Mouse (Mus musculus): ENCODE data around the gene Ermard. TPM values are rescaled to one million over a fixed set of nuclear protein-coding genes. Genes with fewer than 3 reads are reported as not detected.

Ermard gene
- polyA plus RNA-seq, 1 experiment from 2014 or later, result 27.4 TPM

DNA sequence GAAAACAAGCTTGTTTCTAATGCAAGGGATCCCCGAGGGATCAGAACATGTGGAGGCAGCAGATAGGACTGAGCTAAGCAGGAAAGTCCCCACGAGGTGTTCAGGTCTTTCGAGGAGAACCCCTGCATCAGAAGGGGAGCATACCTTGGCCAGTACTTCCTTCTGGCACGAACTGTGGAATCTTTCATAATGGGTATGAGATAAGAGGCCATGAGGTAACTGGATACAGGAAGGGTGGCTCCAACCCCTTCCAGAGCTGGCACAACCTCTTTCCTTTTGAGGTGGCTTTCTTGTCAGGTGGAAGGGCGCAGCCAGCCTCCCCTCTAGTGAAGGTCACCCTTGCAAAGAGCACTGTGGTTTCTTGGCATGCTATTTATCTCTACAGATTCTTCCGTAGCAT is 55.8 kb downstream of the Ermard start:
- ATAC-seq, result peak; percentile 49; the same call in 1 of the 2 replicates
- no peak overlapping the region for H3K9ac ChIP-seq (ENCODE audit: low read depth, low read length)
- H3K4me3 ChIP-seq (ENCODE audit: low read depth, low read length), result no peak overlapping the region
- H3K27ac ChIP-seq (ENCODE audit: low read depth, low read length), result no peak overlapping the region
- no peaks in the 10 kb centered on the region for H3K9me3 ChIP-seq (ENCODE audit: control insufficient read depth)
- TF ChIP-seq CTCF (IDR thresholded peaks at IDR 0.05; ENCODE audit: low read depth), result no peak
- 62% methylated on average over 6 of the region's 6 CpGs for WGBS
- H3K36me3 ChIP-seq (ENCODE audit: control insufficient read depth, insufficient read depth), result no peaks in the 10 kb centered on the region
- no peak overlapping the region for H3K4me2 ChIP-seq (replicated peaks; ENCODE audit: low read depth)
- H3K4me1 ChIP-seq (replicated peaks; ENCODE audit: control insufficient read depth, insufficient read depth, low read length), result 0 out of 2 replicates have a peak, but pooled peaks cover 7% of the 10 kb centered on the region
- no peaks in the 10 kb centered on the region for H3K27me3 ChIP-seq (replicated peaks; ENCODE audit: control insufficient read depth, insufficient read depth, low read length)

DNA sequence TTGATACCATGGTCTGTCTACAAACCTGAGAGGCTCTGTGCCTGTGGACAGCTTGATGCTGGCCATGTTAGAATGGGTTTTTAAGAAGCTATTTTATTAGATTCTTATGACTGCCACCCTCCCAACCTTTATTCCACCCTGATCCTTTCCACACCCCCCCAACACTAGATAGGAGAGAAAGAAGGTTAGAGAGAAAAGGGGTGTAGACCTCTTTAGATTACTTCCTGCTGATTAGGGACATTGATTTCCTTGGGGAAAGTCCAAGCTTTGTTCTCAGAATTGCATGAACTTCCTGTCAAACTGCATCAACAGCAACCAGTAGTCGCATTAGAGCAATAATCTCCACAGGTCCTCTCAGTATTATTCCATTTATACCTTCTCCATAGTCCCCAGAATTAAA is 57.7 kb downstream of the Ermard start:
- no peak overlapping the region for H3K9ac ChIP-seq (ENCODE audit: low read depth, low read length)
- H3K9me3 ChIP-seq (ENCODE audit: control insufficient read depth), result no peaks in the 10 kb centered on the region
- no peak for TF ChIP-seq CTCF (IDR thresholded peaks at IDR 0.05; ENCODE audit: low read depth)
- no peak overlapping the region for H3K4me3 ChIP-seq (ENCODE audit: low read depth, low read length)
- no peaks in the 10 kb centered on the region for H3K27me3 ChIP-seq (replicated peaks; ENCODE audit: control insufficient read depth, insufficient read depth, low read length)
- no peak overlapping the region for H3K27ac ChIP-seq (ENCODE audit: low read depth, low read length)
- 0 out of 2 replicates have a peak, but pooled peaks cover 7% of the 10 kb centered on the region for H3K4me1 ChIP-seq (replicated peaks; ENCODE audit: control insufficient read depth, insufficient read depth, low read length)
- 40% methylated on average over 1 of the region's 1 CpGs for WGBS
- H3K4me2 ChIP-seq (replicated peaks; ENCODE audit: low read depth), result no peak overlapping the region
- peak; percentile 72 for ATAC-seq
- no peaks in the 10 kb centered on the region for H3K36me3 ChIP-seq (ENCODE audit: control insufficient read depth, insufficient read depth)

DNA sequence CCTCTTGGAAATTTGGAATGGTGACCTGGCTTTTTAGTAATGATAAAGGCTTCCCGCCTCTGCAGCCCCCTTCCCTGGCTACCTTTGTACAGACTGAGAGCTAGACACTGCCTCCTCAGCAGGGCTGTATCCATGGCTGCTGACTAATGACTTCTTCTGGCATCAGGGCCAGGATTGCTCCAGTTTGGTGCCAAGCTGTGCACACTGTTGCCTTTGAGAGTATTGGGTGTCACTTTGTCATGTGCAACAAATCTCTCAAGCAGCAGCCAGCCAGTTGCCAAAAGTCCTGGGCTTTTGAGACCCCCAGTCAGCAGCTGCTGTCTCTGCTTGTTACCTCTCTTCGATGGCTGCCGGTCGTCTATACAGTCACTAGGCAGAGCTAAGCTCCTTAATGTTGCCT is 60.3 kb downstream of the Ermard start:
- Histone ChIP-seq H3K4me3 (ENCODE audit: low read depth, low read length) (no peak overlapping the region), H3K4me1 (replicated peaks; ENCODE audit: control insufficient read depth, insufficient read depth, low read length) (0 out of 2 replicates have a peak, but pooled peaks cover 7% of the 10 kb centered on the region), H3K27me3 (replicated peaks; ENCODE audit: control insufficient read depth, insufficient read depth, low read length) (no peaks in the 10 kb centered on the region), H3K9ac (ENCODE audit: low read depth, low read length) (no peak overlapping the region), H3K4me2 (replicated peaks; ENCODE audit: low read depth) (no peak overlapping the region), H3K9me3 (ENCODE audit: control insufficient read depth) (no peaks in the 10 kb centered on the region), H3K36me3 (ENCODE audit: control insufficient read depth, insufficient read depth) (no peaks in the 10 kb centered on the region), H3K27ac (ENCODE audit: low read depth, low read length) (no peak overlapping the region)
- no peak for TF ChIP-seq CTCF (IDR thresholded peaks at IDR 0.05; ENCODE audit: low read depth)
- no peak for ATAC-seq
- 91% methylated on average over 4 of the region's 4 CpGs for WGBS

DNA sequence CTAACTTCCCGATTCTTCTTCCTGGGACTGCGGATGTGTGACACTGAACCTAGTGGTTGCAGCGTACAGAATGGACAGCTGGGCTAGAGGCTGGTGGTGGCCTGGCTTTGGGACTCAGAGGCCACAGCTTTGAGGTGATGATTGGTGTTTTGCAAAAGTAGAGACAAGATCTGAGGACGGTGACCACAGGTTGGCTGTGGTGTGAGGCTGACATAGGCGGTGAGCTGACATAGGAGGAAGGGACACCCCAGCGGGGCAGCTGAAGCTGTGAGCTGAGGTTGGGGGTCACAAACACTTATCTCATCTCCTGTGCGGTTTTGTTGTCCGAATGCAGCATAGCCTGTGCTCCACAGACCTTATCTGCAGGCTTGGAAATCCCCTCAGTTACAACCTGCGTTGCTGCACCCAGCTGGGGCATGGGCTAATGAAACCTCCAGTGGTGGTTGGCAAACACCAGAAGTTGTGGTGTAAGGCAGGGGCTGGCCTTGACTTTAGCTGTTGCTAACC is 66.2 kb downstream of the Ermard start:
- H3K4me1 ChIP-seq (replicated peaks; ENCODE audit: control insufficient read depth, insufficient read depth, low read length), result no peaks in the 10 kb centered on the region
- WGBS, result 84% methylated on average over 9 of the region's 9 CpGs
- no peak for TF ChIP-seq CTCF (IDR thresholded peaks at IDR 0.05; ENCODE audit: low read depth)
- H3K4me3 ChIP-seq (ENCODE audit: low read depth, low read length), result no peak overlapping the region
- H3K9me3 ChIP-seq (ENCODE audit: control insufficient read depth), result no peaks in the 10 kb centered on the region
- no peaks in the 10 kb centered on the region for H3K36me3 ChIP-seq (ENCODE audit: control insufficient read depth, insufficient read depth)
- no peaks in the 10 kb centered on the region for H3K27me3 ChIP-seq (replicated peaks; ENCODE audit: control insufficient read depth, insufficient read depth, low read length)
- no peak overlapping the region for H3K9ac ChIP-seq (ENCODE audit: low read depth, low read length)
- ATAC-seq, result no peak
- no peak overlapping the region for H3K4me2 ChIP-seq (replicated peaks; ENCODE audit: low read depth)
- H3K27ac ChIP-seq (ENCODE audit: low read depth, low read length), result no peak overlapping the region

DNA sequence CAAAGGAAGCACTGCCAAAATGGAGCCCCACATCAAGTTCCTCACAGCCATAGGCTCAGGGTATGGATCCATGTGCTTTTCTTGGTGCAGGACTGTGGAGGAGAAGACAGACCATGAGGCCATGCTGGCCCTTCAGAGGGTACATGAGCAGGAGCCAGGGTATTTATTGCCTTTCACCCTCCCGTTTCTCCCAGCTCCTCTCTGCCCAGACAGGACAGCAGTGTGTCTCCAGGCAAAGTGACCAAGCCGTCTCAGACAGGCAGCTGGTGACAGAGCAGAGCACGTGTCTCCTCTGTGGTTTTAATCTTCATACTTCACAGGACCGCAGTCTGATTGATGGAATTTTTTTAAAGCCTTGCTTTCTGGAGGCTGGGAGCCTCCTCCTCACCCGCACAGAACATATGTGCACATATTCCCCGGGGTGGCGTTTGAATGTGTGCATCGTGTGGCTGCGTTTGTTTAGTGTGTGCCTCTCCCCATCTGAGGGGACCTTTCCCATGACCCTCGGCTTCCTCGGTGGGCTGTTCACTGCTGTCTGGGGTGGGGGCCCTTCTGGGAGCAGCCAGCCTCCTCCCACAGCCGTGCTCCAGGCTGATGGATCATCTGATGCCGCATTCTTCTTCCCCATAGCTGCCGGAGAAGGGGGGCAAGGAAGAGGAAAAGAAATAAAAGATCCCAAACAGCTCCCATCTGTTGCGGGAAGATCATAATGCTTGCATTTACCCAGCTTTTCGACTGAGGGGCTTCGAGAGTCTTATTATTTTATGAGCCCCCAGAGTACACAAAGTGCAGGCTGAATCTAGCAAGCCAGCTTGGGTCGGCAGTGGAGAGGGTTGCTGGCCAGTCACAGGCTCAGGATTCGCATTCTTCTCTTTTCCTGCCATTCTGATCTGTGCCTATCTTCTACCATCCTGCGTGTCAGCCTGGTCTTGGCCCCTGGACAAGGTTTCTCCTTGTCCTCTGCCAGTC is 67.7 kb downstream of the Ermard start:
- Histone ChIP-seq H3K4me2 (replicated peaks; ENCODE audit: low read depth) (peak overlapping the region; percentile 14; the same call in 1 of the 2 replicates), H3K9me3 (ENCODE audit: control insufficient read depth) (no peaks in the 10 kb centered on the region), H3K9ac (ENCODE audit: low read depth, low read length) (no peak overlapping the region), H3K4me3 (ENCODE audit: low read depth, low read length) (no peak overlapping the region), H3K4me1 (replicated peaks; ENCODE audit: control insufficient read depth, insufficient read depth, low read length) (no peaks in the 10 kb centered on the region), H3K27ac (ENCODE audit: low read depth, low read length) (no peak overlapping the region), H3K27me3 (replicated peaks; ENCODE audit: control insufficient read depth, insufficient read depth, low read length) (no peaks in the 10 kb centered on the region), H3K36me3 (ENCODE audit: control insufficient read depth, insufficient read depth) (no peaks in the 10 kb centered on the region)
- 25% methylated on average over 20 of the region's 20 CpGs for WGBS
- ATAC-seq, result no peak
- no peak for TF ChIP-seq CTCF (IDR thresholded peaks at IDR 0.05; ENCODE audit: low read depth)

DNA sequence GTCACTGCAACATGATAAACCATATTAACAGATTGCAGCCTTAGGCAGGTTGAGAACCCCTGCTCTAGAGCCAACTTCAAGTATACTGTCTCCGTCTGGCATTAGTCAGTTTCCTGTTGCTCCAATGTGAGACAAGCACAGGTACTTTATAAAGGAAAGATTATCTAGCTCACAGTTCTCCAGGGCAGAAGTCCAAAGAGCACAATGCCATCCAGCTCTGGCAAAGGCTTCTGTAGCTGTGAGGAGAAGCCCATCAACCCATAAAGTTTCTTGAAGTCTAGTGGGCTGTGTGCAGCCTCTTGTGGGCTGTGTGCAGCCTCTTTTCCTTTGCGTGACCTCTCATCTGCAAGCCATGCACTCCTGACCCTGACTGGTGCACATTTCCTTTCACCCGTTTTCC is 74.5 kb downstream of the Ermard start:
- WGBS, result 48% methylated on average over 3 of the region's 3 CpGs
- no peak overlapping the region for H3K27ac ChIP-seq (ENCODE audit: low read depth, low read length)
- ATAC-seq, result peak; percentile 73
- TF ChIP-seq CTCF (IDR thresholded peaks at IDR 0.05; ENCODE audit: low read depth), result no peak
- H3K36me3 ChIP-seq (ENCODE audit: control insufficient read depth, insufficient read depth), result no peaks in the 10 kb centered on the region
- no peak overlapping the region for H3K4me3 ChIP-seq (ENCODE audit: low read depth, low read length)
- H3K4me1 ChIP-seq (replicated peaks; ENCODE audit: control insufficient read depth, insufficient read depth, low read length), result no peaks in the 10 kb centered on the region
- no peaks in the 10 kb centered on the region for H3K27me3 ChIP-seq (replicated peaks; ENCODE audit: control insufficient read depth, insufficient read depth, low read length)
- no peaks in the 10 kb centered on the region for H3K9me3 ChIP-seq (ENCODE audit: control insufficient read depth)
- H3K4me2 ChIP-seq (replicated peaks; ENCODE audit: low read depth), result no peak overlapping the region
- no peak overlapping the region for H3K9ac ChIP-seq (ENCODE audit: low read depth, low read length)
